Mouse (Mus musculus): ENCODE data around the gene Slc6a11. TPM values are rescaled to one million over a fixed set of nuclear protein-coding genes. Genes with fewer than 3 reads are reported as not detected.
A peak's percentile ranks its signal among the peaks of the same experiment; 100 is the strongest.

The Slc6a11 gene
- total and polyA plus RNA-seq, 3 experiments: not detected

GRCm38 (mm10) chr6:114272279-114272678 lies 141.2 kb downstream of the Slc6a11 start:
- Histone ChIP-seq H3K27ac (no peak overlapping the region), H3K27me3 (ENCODE audit: control insufficient read depth, insufficient read depth, low read length) (no peaks in the 10 kb centered on the region; the same call in 1 of the 2 replicates), H3K9ac (ENCODE audit: low read depth, low read length) (no peak overlapping the region), H3K4me3 (no peak overlapping the region), H3K4me1 (ENCODE audit: control insufficient read depth, insufficient read depth, low read length) (no peaks in the 10 kb centered on the region), H3K36me3 (ENCODE audit: control insufficient read depth, insufficient read depth, low read length) (no peaks in the 10 kb centered on the region), H3K79me2 (replicated peaks; ENCODE audit: control insufficient read depth, insufficient read depth, low read length) (no peaks in the 10 kb centered on the region)
- intact Hi-C loops (cut with DNase I): no loop called here
- peak; percentile 59 to 61 for DNase-seq
- 42% methylated on average over 15 of the region's 15 CpGs for WGBS
- TF ChIP-seq POLR2A (IDR thresholded peaks at IDR 0.05; ENCODE audit: insufficient read depth, low read depth, low read length) (no peak), CTCF (IDR thresholded peaks at IDR 0.05) (no peak), EP300 (IDR thresholded peaks at IDR 0.05; ENCODE audit: insufficient read depth, low read depth, low read length) (no peak)

GRCm38 (mm10) chr6:114273997-114274728 lies 143.1 kb downstream of the Slc6a11 start:
- Histone ChIP-seq H3K9ac (ENCODE audit: low read depth, low read length) (no peak overlapping the region), H3K79me2 (replicated peaks; ENCODE audit: control insufficient read depth, insufficient read depth, low read length) (no peaks in the 10 kb centered on the region), H3K4me1 (ENCODE audit: control insufficient read depth, insufficient read depth, low read length) (no peaks in the 10 kb centered on the region), H3K36me3 (ENCODE audit: control insufficient read depth, insufficient read depth, low read length) (no peaks in the 10 kb centered on the region), H3K27me3 (ENCODE audit: control insufficient read depth, insufficient read depth, low read length) (no peaks in the 10 kb centered on the region; the same call in 1 of the 2 replicates), H3K4me3 (no peak overlapping the region), H3K27ac (no peak overlapping the region)
- intact Hi-C loops (cut with DNase I): no loop called here
- TF ChIP-seq EP300 (IDR thresholded peaks at IDR 0.05; ENCODE audit: insufficient read depth, low read depth, low read length) (no peak), CTCF (IDR thresholded peaks at IDR 0.05) (no peak), POLR2A (IDR thresholded peaks at IDR 0.05; ENCODE audit: insufficient read depth, low read depth, low read length) (no peak)
- DNase-seq: no peak
- WGBS: 44% methylated on average over 14 of the region's 14 CpGs

GRCm38 (mm10) chr6:114275800-114276199 lies 144.8 kb downstream of the Slc6a11 start:
- Histone ChIP-seq H3K79me2 (replicated peaks; ENCODE audit: control insufficient read depth, insufficient read depth, low read length) (no peaks in the 10 kb centered on the region), H3K4me3 (no peak overlapping the region), H3K4me1 (ENCODE audit: control insufficient read depth, insufficient read depth, low read length) (no peaks in the 10 kb centered on the region), H3K27ac (no peak overlapping the region), H3K9ac (ENCODE audit: low read depth, low read length) (no peak overlapping the region), H3K27me3 (ENCODE audit: control insufficient read depth, insufficient read depth, low read length) (no peaks in the 10 kb centered on the region; the same call in 1 of the 2 replicates), H3K36me3 (ENCODE audit: control insufficient read depth, insufficient read depth, low read length) (no peaks in the 10 kb centered on the region)
- intact Hi-C loops (cut with DNase I): no loop called here
- WGBS: 66% methylated on average over 8 of the region's 8 CpGs
- TF ChIP-seq POLR2A (IDR thresholded peaks at IDR 0.05; ENCODE audit: insufficient read depth, low read depth, low read length): no peak
- 0 out of 2 replicates have a peak, but pooled peaks have one; percentile 4 for TF ChIP-seq CTCF (IDR thresholded peaks at IDR 0.05)
- TF ChIP-seq EP300 (IDR thresholded peaks at IDR 0.05; ENCODE audit: insufficient read depth, low read depth, low read length): no peak
- no peak for DNase-seq

- peak in 1 of 2 experiments; percentile 10 for DNase-seq
Measured at GRCm38 (mm10) chr6:114282469-114283277, 151.6 kb downstream of the Slc6a11 start, which contains the start of gene Slc6a1. TSS of gene Slc6a1 (plus strand) at chr6:114282635.

GRCm38 (mm10) chr6:114283278-114283770 lies 152.3 kb downstream of the Slc6a11 start:
- Histone ChIP-seq H3K4me1 (ENCODE audit: control insufficient read depth, insufficient read depth, low read length) (no peaks in the 10 kb centered on the region), H3K9ac (ENCODE audit: low read depth, low read length) (no peak overlapping the region), H3K79me2 (replicated peaks; ENCODE audit: control insufficient read depth, insufficient read depth, low read length) (no peaks in the 10 kb centered on the region), H3K27ac (no peak overlapping the region), H3K27me3 (ENCODE audit: control insufficient read depth, insufficient read depth, low read length) (peaks cover 9% of the 10 kb centered on the region), H3K4me3 (no peak overlapping the region), H3K36me3 (ENCODE audit: control insufficient read depth, insufficient read depth, low read length) (no peaks in the 10 kb centered on the region)
- intact Hi-C loops (cut with DNase I): no loop called here
- TF ChIP-seq EP300 (IDR thresholded peaks at IDR 0.05; ENCODE audit: insufficient read depth, low read depth, low read length) (no peak), CTCF (IDR thresholded peaks at IDR 0.05) (no peak)
- no peak for DNase-seq
- WGBS: 16% methylated on average over 8 of the region's 8 CpGs

More at GRCm38 (mm10) chr6:114282469-114283277, 151.6 kb downstream of the Slc6a11 start, which contains the start of gene Slc6a1:
- TF ChIP-seq CTCF (IDR thresholded peaks at IDR 0.05) (no peak), EP300 (IDR thresholded peaks at IDR 0.05; ENCODE audit: insufficient read depth, low read depth, low read length) (no peak), POLR2A (IDR thresholded peaks at IDR 0.05; ENCODE audit: insufficient read depth, low read depth, low read length) (no peak)
- WGBS: 4% methylated on average over 46 of the region's 51 CpGs
- Histone ChIP-seq H3K4me3 (no peak within 1 kb of the TSS), H3K4me1 (ENCODE audit: control insufficient read depth, insufficient read depth, low read length) (no peaks in the 10 kb centered on the region), H3K79me2 (replicated peaks; ENCODE audit: control insufficient read depth, insufficient read depth, low read length) (no peaks in the 10 kb centered on the region), H3K36me3 (ENCODE audit: control insufficient read depth, insufficient read depth, low read length) (no peaks in the 10 kb centered on the region), H3K9ac (ENCODE audit: low read depth, low read length) (no peak within 1 kb of the TSS), H3K27me3 (ENCODE audit: control insufficient read depth, insufficient read depth, low read length) (peaks cover 9% of the 10 kb centered on the region), H3K27ac (no peak within 1 kb of the TSS)
- intact Hi-C loops (cut with DNase I): no loop called here
